Mouse (Mus musculus): ENCODE data around the gene Vmn2r71.

Gene Vmn2r71

DNA sequence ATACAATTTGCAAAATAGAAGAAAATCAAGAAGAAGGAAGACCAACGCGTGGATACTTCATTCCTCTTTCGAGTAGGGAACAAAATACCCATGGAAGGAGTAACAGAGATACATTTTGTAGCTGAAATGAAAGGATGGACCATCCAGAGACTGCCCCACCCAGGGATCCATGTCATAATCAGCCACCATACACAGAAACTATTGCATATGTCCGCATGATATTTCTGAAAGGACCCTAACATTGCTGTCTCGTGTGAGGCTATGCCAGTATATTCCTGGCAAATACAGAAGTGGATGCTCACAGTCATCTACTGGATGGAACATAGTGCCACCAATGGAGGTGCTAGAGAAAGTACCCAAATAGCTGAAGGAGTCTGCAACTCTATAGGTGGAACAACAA is at the start of gene Vmn2r71:
Gene Vmn2r71, plus strand, starts transcription at position 301 of the 400 bp plus-strand sequence.
- DNase-seq = no peak

DNA sequence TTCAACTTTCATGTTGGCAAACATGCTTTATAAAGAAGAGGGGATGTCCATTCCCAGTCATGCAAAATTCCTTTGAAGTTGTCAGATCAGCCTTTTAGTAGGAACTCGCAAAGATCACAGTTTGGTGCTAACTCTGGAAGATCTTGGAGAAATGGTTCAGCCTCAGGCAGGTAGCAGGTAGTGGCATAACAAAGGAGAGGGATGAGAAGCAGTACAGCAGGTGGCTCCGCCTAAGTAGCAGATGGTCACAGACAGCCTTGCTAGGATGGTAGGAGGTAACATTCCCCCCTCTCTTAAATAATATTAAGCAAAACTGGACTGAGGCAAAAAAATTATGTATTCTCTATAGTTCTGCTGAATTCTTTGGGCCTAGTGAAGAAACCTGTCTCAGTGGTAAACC is 20.8 kb upstream of the Vmn2r71 start:
- no peak for DNase-seq

DNA sequence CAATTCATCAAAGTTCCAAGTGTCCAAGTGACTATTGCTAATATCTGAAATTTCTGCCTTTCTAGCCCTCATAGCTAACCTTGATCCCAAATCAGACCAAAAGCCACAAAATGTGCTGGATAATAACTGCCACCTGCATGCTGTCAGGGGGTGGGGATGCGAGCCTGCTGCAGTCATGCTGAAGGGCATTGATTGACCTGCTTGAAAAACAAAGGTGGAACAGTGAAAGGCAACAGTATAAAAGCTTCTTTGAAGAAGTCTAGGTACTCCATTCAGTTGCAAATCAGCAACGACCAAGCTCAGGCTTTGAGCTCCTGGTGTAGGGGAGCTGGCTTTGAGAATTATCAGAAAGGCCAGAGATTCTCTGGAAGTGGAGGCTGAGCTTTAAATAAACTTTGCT is 19.8 kb upstream of the Vmn2r71 start:
- DNase-seq = no peak

DNA sequence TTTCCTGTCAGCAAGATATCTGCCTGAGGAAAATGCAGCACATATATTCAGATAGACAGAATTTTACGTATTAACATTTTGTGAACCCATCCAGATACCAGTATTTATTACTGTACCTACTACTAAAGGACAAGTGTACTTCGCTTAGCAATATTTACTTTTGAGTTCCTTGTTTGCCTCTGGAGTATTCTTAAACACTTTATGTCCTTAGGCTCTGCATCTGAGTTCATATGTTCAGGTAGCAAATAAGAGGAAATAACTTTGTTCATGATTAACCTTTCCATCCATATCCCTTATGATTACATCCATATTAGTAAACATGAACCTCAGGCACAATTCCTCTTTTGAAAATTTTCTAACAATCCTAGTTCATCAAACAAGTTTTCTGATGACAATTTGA is 6.2 kb downstream of the Vmn2r71 start, which contains the start of gene Vmn2r70:
Gene Vmn2r70, minus strand, starts transcription at position 101 of the 400 bp plus-strand sequence.
- DNase-seq = no peak

Measured in heart, adult 11 months (tissue).